Mouse (Mus musculus): ENCODE results near the gene Mrps17.
"Not testable (repeated sequence)": the region's sequence is repeated elsewhere in the genome, so short reads cannot be mapped to it uniquely, and the experiment has no call there.

- not testable (repeated sequence) for TF ChIP-seq POLR2A (IDR thresholded peaks at IDR 0.05; ENCODE audit: low read depth, low read length); CTCF (IDR thresholded peaks at IDR 0.05; ENCODE audit: borderline replicate concordance, insufficient read depth, low read length)
Observed at GRCm38 (mm10) chr5:129685141-129685540, 30.2 kb upstream of the Mrps17 start.

Data from embryonic fibroblast, embryonic 13.5 days (primary cell).